Mouse (Mus musculus) embryo, embryonic 11 days (tissue): ENCODE data around the gene Dusp1.

Source experiments
- DNase-seq: peaks from one replicate; pipeline ENCODE4 v3.0.0-alpha.2; 2015

Gene Dusp1

DNA sequence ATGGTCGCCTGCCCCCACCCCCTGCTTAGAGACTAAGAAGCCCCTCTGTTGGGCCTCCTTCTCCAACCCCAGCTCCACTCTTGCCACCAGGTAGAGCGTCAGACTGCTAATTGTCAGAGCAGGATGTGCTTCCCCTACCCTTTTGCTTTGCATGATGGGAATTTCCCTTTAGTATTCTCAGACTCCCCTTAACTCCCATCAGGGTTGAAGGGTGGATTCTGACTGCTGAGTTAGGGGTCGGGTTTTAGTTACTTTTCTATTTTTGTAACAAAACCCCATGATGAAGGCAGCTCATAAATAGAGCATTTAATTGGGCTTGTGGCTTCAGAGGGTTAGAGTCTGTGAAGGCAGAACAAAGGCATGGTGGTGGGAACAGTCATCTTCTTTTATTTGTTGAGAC is 8.9 kb downstream of the Dusp1 start:
- no peak for DNase-seq

- no peak for DNase-seq
Observed at GRCm38 (mm10) chr17:26551104-26551503, 10.8 kb downstream of the Dusp1 start.

- DNase-seq = peak; percentile 21
Observed at GRCm38 (mm10) chr17:26549148-26549809, 12.6 kb downstream of the Dusp1 start.

DNA sequence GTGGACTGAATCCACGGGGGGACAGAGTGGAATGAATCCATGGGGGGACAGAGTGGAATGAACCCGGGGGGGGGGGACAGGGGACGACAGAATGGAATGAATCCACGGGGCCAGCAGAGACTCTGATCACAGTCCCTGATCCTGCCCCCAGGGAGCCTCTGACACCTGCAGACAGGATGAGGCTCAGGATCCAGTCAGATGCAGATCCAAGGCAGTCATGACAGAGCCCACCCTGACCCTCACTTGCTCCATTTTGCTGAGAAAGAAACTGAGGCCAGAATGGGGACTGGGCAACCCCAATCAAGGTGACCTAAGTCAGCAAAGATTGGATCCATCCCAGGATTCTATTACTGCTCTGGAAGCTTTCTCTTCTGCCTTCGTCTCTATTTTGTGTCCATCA is 13.4 kb downstream of the Dusp1 start:
- peak; percentile 16 for DNase-seq

DNA sequence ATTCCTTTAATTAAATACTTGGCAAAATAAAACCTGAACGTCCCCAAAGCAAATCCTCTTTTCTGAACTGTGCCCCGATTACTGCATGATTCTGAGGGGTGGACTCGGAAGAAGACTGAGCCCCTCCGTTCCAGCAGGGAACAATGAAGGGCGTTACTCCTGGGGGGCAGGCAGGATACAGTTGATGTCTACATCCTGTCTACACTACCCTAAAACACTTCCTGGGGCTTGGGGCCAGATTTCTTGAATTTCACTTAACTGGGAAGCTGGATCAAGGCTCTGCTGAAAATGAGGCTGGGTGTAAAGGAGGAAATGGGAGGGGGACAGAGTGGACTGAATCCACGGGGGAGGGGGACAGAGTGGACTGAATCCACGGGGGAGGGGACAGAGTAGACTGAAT is 14.2 kb downstream of the Dusp1 start:
- peak; percentile 24 for DNase-seq

GRCm38 (mm10) chr17:26544319-26544963 is 17.5 kb downstream of the Dusp1 start:
- no peak for DNase-seq

- DNase-seq = no peak
Observed at GRCm38 (mm10) chr17:26540083-26540482, 21.8 kb downstream of the Dusp1 start.

DNA sequence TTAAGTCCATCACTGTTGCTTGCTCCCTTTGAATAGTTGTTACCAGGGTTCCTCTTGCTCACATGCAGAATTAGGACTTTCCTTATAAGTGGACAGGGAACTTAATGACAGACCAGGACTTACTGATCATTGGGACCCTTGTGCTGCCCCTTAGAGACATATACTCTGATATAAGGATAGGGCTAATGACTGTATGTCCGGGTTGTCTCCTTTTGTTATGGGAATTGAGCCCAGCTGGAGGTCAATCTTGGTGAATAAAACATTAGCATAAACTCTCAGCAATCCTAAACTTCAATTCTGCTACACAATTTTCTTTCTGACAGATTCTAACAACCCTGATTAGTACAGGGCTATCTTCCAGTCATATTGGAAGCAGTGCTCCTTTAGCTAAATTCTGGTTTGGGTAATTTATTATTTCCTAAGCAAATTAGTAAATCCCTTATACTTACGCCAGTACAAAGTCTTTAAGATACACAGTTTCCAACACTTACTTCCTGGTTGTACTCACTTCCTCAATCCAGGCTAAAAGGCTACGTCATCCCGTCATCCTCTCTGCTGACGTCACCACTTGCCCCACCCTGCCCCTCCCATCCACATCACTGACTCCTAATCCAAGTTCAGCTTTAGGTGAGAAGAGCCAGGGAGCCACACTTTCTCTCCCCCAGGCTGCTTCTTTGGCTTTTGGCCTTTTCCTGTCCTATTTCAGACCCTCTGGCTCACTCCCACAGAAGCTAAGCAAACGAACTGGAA is 24.0 kb downstream of the Dusp1 start:
- DNase-seq = peak; percentile 37

- DNase-seq = no peak
Observed at GRCm38 (mm10) chr17:26535251-26536136, 26.4 kb downstream of the Dusp1 start.

DNA sequence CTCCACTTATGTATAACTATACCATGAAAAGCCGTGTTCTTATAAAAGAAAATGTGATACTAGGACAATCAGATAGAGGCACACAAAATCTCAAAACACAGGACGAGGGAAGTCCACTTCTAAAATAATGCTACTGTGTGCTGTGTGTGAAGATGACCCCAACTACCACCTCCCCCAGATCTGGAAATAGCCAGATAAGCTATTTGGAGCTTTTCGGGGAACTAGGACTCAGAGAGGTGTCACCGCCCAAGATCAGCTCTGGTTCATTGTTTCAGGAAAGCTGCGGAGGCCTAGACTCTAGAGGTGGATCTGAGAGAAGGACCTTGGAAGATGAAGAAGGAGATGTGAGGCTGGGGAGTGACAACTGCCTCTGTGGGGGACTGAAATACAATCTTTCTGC is 27.2 kb downstream of the Dusp1 start:
- DNase-seq = no peak

DNA sequence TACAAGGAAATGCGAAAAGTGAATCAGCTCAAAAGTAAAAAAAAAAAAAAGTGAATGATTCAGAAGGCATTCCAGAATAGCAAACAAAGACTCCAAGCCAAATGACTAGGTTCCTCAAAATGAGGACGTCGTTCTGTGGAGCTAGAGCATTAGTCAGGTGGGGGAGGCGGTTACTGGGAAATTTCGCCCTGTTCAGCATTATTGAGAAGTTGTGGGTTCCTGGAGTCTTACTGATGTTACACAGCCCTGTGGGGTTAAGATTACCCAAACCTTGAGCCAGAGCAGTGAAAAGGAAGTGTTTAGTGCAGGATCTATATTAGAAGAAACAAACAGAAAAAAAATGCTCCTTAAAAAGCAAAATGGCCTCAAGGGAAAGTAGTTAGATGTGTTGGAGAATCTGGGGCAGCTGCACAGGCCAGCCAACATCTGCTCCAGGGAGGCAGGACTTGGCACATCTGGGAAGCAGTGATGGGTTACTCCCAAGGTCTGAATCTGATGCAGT is 28.0 kb downstream of the Dusp1 start:
- no peak for DNase-seq

DNA sequence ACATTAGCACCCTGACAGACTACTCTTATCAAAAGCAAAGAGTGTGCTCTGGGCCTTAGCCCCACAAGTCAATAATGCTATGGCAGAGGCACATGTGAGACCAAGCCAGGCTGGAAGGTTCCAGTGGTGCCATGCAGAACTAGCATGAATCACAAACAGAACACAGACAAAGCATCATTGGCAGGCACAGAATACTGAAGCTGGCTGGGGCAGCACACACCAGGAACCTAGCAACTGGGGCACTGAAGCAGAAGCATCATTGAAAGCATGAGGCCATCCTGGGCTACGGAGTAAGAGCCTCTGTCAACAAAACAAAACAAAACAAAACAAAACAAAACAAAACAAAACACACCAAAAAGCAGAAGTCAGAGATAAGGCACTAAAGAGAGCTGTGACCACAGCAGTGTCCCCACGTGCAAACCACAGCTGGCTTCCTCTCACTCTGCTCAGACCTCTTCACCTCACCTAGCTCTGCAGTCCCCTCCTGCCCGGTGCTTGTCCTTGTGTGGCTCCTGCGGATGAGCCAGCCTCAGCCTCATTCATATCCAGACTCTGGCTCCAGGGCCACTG is 29.4 kb downstream of the Dusp1 start:
- no peak for DNase-seq

DNA sequence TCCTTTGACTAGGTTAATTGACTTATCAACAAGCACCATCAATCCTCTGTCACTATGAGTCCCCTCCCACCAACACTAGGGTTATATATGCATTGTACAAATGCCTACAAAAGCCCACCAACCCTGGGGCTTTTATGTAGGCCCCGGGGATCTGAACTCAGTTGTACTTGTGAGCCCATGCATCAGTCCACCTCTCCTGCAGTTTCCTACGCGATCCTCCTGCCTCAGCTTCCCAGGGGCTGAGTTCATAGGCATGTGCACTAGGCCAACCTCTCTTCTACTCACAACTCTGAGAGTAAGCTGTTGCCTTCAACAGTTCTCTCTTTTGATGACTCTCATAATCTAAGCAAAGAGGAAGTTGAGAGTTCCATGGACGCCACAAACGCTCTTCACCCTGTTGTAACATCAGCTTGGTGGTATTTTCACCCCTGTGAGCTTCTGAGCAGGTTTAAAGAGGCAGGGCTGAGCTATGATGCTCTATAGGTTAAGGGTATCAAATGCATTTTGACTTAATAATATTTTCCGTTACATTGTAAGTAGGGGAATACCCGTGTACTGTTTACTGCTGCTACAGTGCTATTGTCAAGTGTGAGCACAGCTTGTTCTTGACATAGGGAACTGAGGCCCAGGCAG is 30.4 kb downstream of the Dusp1 start:
- DNase-seq = no peak

- DNase-seq = peak; percentile 55
Observed at GRCm38 (mm10) chr17:26530590-26531081, 31.3 kb downstream of the Dusp1 start.

- no peak for DNase-seq
Observed at GRCm38 (mm10) chr17:26529791-26530241, 32.1 kb downstream of the Dusp1 start.

DNA sequence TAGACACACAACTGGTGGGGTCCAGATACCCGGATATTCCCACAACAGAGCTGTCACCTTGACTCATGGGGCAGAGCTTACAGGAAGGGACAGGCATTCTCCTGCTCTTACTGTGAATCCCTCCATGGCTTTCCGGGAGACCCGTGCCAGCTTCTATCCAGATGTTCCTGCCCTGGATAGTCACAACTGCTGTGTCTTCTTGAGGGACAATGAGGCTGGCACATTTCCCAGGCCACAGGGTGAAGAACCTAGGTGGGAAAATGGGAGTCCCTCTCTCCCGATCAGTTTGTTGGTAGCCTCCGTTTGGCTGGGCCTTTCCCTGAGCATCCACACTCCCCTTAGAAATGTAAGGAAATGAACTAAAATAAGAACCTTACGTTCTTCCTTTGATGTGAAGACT is 33.2 kb downstream of the Dusp1 start:
- DNase-seq = no peak

DNA sequence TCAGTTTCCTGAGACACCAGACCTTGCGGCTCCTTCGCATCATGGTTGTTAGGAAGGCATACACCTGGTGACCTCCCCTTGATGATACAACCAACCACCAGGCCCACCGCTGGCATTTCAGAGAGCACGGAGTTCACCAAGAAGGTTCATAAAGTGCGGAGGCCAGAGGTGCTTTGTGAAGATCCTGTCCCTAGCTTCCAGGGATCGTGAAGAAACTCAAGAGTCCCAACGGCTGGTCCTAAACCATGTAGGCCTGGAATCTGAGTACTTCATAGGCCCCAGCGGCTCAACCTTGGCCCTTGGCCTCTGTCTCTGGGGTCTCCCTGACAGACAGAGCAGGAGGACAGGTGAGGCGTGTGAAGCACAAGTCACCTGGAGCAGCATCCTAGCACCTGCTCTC is 34.6 kb downstream of the Dusp1 start:
- no peak for DNase-seq

DNA sequence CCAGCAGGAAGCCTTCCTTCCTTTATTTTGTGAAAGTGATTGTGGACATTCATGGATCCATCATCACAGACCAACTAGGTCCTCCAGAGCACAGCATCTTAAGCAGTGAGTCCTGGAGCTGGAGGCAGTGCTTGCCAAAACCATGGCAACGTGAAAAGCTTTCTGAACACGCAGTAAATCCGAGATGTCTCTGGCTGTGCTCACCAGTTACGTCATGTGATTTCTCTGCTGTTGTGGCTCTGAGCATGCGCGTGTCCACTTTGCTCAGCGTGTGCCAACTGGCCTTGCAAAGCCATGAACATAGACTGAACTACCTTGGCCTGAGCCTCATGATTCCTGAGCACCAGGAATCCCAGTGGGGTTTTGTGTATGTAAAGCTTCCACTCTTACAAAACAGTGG is 36.6 kb downstream of the Dusp1 start:
- DNase-seq = no peak

DNA sequence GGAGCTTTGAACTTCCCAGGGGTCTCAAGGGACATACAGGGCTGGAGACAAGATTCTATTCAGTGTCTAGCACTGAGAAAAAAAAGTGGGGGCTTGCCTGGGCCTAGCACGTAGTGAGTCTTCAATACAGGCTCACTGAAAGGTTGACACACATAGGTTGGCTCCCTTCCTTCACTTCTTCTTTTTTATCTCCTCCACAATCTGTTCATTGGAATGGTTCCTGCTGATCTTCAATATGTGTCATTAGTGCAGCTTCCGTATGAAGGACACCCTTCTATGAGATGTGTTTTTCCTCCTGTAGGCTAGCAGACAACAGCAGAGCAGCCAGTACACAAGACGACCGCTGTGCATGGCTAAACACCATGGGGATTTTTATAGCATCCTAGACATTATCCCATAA is 37.1 kb downstream of the Dusp1 start:
- no peak for DNase-seq

- no peak for DNase-seq
Observed at GRCm38 (mm10) chr17:26524316-26524715, 37.6 kb downstream of the Dusp1 start.

DNA sequence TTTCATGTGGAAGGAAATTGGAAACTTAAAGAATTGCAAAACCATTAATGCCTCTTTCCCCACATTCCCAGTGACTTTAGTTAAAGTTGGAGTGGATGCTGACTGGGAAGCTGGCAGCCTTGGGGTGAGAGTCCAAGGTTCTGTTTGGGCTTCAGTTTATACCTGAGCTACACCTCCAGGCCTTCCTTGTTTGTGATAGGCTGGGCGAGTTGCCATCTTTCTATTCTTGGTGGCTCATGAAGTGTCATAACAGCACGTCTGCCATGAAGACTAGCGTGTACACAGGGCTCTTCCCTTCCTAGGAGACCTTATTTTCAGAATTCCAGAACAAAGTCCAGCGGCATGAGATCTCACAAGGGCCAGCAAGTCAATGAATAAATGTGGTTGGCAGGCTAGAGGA is 39.2 kb downstream of the Dusp1 start:
- DNase-seq = no peak

GRCm38 (mm10) chr17:26518306-26518705 is 43.6 kb downstream of the Dusp1 start:
- DNase-seq = no peak
